Mouse (Mus musculus) ovary, adult 18-20 months (tissue): Measurements from ENCODE around the gene Tmem176b.
"Not testable (repeated sequence)": the region's sequence is repeated elsewhere in the genome, so short reads cannot be mapped to it uniquely, and the experiment has no call there.

Source experiments
- DNase-seq: peaks from one replicate; pipeline ENCODE4 v3.0.0; 2022; ENCODE audit warnings: low spot score, mixed read lengths

Gene Tmem176b

DNA sequence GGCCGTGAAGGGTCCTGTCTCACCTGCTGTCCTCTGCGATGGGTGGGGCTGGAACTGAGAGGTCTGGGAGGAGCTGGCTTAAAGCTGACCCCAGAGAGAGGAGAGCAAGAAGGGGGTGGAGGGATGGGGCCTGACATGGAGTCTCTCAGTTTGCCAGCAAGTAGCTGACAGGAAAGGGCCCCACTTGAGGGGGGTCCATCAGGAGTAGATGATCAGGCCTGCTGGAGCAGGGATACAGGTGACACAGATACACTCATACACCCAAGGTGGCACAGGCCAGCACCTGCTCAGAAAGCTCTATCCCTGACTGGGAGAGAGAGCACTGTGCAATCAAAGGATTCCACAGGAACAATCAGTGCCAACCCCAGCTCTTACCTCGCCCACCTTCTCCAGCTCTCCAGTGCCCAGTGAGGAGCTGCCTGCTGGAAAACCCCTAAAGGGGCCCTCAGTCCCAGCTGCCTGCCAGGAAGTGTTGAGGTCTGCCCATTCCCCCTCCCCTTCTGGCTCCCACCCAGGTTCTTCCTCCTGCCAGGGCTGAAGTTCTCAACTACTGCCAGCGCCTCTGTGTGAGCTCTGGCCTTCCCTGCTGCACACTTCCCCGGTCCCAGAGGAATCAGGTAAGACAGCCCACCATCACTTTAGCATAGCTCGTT is at the start of gene Tmem176b:
Gene Tmem176b, minus strand, starts transcription at position 524 of the 653 bp plus-strand sequence.
- DNase-seq = peak; percentile 95

GRCm38 (mm10) chr6:48876510-48877135 is 35.3 kb upstream of the Tmem176b start:
- DNase-seq = no peak

DNA sequence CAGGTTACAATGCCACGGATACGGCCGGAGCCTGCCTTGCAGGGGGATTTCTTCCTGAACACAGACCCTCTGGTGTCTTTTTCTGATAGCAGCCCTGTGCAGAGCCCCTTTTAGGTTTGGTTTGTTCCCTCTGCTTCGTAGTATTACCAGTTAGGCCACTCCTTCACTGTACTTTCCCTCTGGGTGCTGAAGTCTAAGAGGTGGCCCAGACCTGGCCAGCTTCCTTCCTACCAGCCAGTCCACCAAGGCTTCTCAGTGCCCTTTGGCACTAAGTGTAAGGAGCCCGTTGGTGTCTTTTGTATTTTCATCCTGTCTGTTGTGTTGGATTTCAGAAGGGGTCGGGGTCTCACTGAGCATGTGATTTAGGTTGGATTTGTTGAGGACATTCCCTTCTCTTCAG is 34.2 kb upstream of the Tmem176b start:
- no peak for DNase-seq

DNA sequence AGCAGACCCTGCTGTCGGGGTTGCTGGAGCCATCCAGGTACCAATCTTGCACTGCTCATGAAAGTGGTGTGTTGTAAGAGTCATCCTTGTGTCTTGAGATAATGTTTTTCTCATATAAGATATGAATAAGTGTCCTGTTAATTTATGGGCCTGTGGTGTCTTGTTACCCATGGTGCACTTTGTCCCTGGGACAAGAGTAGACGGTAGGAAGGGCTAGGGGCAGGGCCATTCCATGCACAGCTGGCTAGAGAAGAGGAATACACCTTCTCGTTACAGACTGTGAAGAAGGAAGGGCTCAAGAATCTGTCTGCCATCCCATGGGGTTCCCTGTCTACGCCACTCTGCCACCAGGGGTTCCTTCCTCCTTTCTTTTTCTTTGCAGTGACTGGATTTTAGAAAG is 33.3 kb upstream of the Tmem176b start:
- DNase-seq = no peak

DNA sequence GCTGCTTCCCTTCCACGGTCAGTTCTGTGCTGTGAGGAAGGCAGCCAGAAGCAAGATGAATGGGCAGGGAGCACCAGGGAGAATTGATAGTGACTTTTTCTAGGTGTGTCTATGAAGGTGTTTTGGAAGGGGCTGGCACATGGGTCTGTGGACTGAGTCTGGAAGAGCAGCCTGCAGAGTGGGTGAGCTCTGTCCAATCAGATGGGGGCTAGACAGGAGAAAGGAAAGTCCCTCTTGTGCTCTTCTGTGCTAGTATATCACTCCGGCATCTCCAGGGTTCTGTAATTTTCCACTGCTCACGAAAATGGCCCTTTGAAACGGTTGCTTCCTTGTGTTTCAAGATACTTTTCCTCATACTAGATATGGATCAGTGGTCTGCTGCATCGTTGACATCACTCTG is 31.3 kb upstream of the Tmem176b start, which contains the start of gene Aoc1:
Gene Aoc1, plus strand, starts transcription at position 301 of the 400 bp plus-strand sequence.
- no peak for DNase-seq

DNA sequence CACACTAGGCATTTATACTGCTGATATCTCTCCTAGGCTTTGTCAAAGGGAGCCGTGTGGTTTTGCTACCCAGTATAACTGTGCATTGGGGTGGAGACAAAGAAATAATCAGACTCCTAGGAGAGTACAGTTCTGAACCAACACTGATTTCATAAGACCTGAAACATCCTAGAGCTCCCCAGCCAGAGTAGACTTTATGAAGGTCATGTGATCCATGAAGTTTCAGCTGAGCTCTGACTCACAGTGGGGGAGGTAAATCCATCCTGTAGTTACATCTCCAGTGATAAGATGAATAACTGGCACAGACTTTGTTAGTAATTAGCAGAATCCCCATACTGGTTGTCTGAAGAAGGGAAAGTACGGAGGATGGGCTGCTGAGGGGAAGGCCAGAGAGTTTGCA is 28.5 kb upstream of the Tmem176b start:
- DNase-seq = no peak

DNA sequence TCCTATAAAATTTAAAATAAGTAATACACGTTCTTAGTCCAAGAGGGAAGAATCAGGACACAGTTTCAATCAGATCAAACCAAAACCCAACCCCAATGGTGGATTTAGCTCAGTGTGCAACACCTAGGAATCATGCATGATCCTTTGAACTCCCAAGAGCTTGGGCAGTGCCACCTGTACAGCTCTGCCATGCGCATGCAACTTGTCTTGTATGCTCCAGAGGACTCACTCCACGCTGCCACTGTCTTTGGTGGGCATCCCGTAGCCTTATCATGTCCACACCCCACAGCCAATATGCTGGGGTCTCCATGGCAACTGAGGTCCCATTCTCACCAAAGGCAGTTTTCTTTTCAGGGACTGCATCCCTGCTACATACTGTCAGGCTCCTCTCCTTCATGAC is 25.9 kb upstream of the Tmem176b start:
- no peak for DNase-seq

- not testable (repeated sequence) for DNase-seq
These were observed 25.2 kb upstream of the Tmem176b start for GRCm38 (mm10) chr6:48866355-48866950.

GRCm38 (mm10) chr6:48865152-48865745 is 24.0 kb upstream of the Tmem176b start:
- DNase-seq = no peak

GRCm38 (mm10) chr6:48864723-48865122 is 23.4 kb upstream of the Tmem176b start:
- DNase-seq = no peak

DNA sequence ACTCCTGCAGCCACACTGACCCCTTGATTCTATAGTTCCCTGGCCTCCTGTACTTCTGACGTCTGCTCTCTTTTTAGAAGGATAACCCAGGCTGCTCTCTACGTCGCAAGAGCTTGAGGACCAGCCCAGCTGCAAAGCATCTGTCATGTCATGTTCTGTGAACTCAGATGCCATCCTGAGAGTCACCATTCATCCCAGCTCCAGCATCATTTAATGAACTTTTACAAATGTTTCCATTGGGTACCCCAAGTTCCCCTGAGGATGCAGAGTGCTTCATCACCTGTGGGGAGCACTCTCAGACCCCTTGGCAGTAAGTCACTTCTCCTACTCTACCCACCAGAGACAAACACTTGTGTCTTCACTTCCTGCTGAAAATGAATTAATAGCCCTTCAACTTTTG is 22.9 kb upstream of the Tmem176b start:
- DNase-seq = no peak

- no peak for DNase-seq
These were observed 22.2 kb upstream of the Tmem176b start for GRCm38 (mm10) chr6:48863488-48863887.

DNA sequence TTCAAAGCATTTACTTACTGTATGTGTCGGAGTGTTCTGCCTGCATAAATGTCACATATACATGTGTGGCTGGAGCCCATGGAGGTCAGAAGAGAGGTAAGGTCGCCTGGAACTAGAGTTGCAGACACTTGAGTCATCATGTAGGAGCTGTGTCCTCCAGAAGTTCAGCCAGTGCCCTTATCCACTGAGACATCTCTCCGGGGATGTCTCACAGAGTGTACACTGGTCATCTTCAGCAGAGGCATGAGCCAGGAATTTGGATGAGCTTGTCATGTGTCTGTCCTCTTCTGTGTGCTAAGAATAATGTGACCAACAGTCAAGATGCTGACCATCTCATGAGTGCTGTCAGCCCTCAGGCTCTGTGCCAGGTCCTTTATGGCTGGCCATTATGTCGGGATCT is 21.5 kb upstream of the Tmem176b start:
- no peak for DNase-seq

DNA sequence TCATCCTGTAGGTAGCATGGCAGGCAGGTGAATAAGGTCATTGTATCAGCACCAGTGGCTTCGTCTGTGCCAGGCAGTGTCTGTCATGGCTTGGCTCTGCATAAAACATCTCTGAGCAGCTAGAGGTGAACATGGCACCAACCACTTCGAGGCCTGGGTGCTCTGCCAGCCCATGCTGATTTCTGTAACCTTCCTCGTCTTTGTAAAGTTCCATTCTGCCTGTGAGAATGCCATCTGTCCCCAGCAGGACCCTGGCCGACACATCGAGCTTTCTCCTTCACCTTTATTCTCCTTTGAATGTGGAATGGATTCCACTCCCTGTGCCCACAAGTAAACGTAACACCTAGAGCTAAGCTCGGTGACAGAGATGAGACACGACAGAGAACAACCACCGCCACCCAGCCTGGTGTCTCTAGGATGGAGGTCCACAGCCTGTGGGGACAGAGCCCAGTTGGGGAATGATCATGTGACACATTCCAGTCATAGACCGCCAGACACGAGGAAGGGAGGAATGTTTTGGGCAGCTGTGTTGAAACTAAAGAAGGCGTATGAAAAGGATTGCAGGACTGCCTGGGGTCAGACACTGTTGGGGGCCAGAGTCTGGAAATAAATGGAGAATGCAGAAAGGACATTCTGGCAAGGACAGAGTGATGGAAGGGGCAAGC is 20.5 kb upstream of the Tmem176b start:
- DNase-seq = no peak

- no peak for DNase-seq
These were observed 19.6 kb upstream of the Tmem176b start for GRCm38 (mm10) chr6:48860851-48861250.

DNA sequence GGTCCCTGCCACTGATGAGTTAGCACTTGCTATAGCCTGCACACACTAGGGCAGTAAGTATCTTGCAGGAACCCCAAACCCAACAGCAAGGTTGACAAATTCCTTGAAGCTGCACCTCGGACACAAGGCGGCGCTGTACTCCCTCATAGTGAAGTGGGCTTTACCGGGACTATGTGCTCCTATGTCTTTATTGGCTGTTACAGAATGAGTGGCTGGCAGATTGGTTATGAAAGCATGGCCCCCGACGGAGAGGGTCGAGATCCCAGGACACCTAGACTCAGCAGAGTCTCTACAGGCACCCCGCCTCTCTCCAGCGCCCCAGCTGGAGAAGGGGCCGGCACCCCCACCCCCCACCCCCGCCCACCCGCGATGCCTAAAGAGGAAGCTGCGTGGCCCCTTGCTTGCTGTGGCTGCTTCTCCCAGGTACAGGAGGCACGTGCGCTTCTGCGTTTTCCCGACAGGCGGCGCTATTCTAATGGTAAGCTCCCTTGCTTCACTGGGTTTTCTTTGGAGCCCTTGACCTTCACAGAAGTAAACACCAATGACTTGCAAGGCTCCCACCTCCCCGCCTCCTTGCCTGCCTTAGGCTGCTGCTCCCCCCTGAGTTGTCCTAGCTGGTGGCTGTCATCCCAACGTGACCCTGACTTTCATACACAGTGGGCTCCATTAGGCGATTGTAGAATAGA is 19.0 kb upstream of the Tmem176b start:
- peak; percentile 58 for DNase-seq

- no peak for DNase-seq
These were observed 16.5 kb upstream of the Tmem176b start for GRCm38 (mm10) chr6:48857613-48858302.

- DNase-seq = no peak
These were observed 12.9 kb upstream of the Tmem176b start for GRCm38 (mm10) chr6:48854155-48854554.

DNA sequence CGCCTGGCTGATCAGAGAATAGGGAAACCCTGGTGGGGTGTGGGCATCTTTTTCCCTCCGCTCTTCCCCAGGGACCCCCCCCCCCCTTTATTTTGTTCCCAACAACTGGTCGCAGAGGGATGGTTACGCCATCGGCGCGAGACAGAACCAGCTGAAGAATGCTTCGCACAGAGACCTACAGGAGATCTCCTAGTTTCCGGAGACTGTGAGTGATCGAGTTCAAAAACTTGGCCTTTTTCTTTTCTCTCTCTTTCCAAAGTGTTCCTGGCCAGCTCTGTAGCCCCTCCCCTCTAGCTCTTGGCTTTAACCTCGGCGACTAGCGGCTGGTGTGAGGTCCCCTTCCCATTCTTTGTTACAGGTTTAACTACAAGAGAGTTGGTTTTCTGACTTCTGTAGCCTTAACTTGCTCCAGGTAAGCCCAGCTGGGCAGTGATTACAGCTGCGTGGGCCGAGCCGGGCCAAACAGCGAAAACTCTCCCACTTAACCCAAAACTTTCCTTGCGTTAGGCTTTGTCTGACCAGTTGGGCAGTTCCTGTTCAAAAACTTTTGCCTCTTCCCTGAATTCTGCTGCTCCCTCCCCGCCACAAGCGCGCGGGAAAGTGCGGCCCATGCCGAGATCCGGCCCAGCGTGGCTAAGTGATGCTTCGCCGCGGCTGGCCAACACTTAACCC is 10.7 kb upstream of the Tmem176b start:
- peak; percentile 54 for DNase-seq

GRCm38 (mm10) chr6:48845086-48845485 is 3.8 kb upstream of the Tmem176b start:
- no peak for DNase-seq
